Comparison of ENCODE assay signal across 9 mouse cellular contexts in genomic region chrX:70475215-70475765, GRCm38 (mm10). TPM values are rescaled to one million over a fixed set of nuclear protein-coding genes. Genes with fewer than 3 reads are reported as not detected.
DNase-seq lines count a peak whose midpoint lies in the region; ATAC-seq lines count a peak whose summit lies in the region.
"Had no signal": no experiment of that assay in that cellular context is flagged by ENCODE, and none has a peak within 500 bp of the region (broad histone marks: within the 10 kb centered on the region; RNA-seq: fewer than 3 reads in every experiment).

No protein-coding gene starts in this region.

- H3K4me1 ChIP-seq in heart, embryonic 13.5 days = peaks cover 8% of the 10 kb centered on the region
- H3K4me1 ChIP-seq in hindbrain, embryonic 11.5 days (replicated peaks; ENCODE audit: control insufficient read depth, insufficient read depth, low read length) = no peaks in the 10 kb centered on the region
- H3K4me1 ChIP-seq in midbrain, embryonic 10.5 days = peaks cover 8% of the 10 kb centered on the region; the same call in 1 of the 2 replicates

- no peaks in the 10 kb centered on the region; the same call in 1 of the 2 replicates for H3K27me3 ChIP-seq in heart, embryonic 13.5 days (replicated peaks)
- H3K27me3 ChIP-seq in hindbrain, embryonic 11.5 days (ENCODE audit: control insufficient read depth, insufficient read depth, low read length) = no peaks in the 10 kb centered on the region
- H3K27me3 ChIP-seq in midbrain, embryonic 10.5 days (ENCODE audit: low read depth, poor library complexity, severe bottlenecking) = 0 out of 2 replicates have a peak, but pooled peaks cover 5% of the 10 kb centered on the region

- H3K9ac ChIP-seq in heart, embryonic 13.5 days = no peak overlapping the region
- no peak overlapping the region for H3K9ac ChIP-seq in hindbrain, embryonic 11.5 days (ENCODE audit: low read depth, low read length)

- no peak for ATAC-seq in heart, embryonic 13.5 days (ENCODE audit: extremely low read depth, insufficient number of reproducible peaks, low FRiP score, low TSS enrichment)
- ATAC-seq in hindbrain, embryonic 11.5 days (ENCODE audit: low FRiP score) = no peak

- no peaks in the 10 kb centered on the region for H3K36me3 ChIP-seq in heart, embryonic 13.5 days
- no peaks in the 10 kb centered on the region for H3K36me3 ChIP-seq in hindbrain, embryonic 11.5 days (ENCODE audit: control insufficient read depth, insufficient read depth, low read length)
- no peaks in the 10 kb centered on the region for H3K36me3 ChIP-seq in midbrain, embryonic 10.5 days

- WGBS in heart, embryonic 13.5 days = 73% methylated on average over 3 of the region's 3 CpGs
- WGBS in hindbrain, embryonic 11.5 days = 87% methylated on average over 3 of the region's 3 CpGs
- WGBS in midbrain, embryonic 10.5 days = 81% methylated on average over 3 of the region's 3 CpGs

- no peak for DNase-seq in heart, adult 11 months
- peak; percentile 13 for DNase-seq in MEL-GATA-1-ER (ENCODE audit: extremely low read depth, low read depth)
- DNase-seq in hindbrain, embryonic 11.5 days (ENCODE audit: low spot score) = no peak
- DNase-seq in midbrain, embryonic 10.5 days (ENCODE audit: low spot score) = no peak
- no peak for DNase-seq in adrenal gland, postnatal 25 days
- DNase-seq in right cerebral cortex, postnatal 25 days = no peak
- no peak for DNase-seq in spleen, adult 18-20 months
- DNase-seq: gastrocnemius, postnatal 14 days had no signal

- H3K4me2 ChIP-seq in heart, embryonic 13.5 days = peak overlapping the region; percentile 71
- H3K4me2 ChIP-seq in hindbrain, embryonic 11.5 days (replicated peaks; ENCODE audit: low read depth, low read length) = peak overlapping the region; percentile 53; the same call in 1 of the 2 replicates

- peak overlapping the region; percentile 63; the same call in 1 of the 2 replicates for H3K4me3 ChIP-seq in heart, embryonic 13.5 days
- H3K4me3 ChIP-seq in hindbrain, embryonic 11.5 days (ENCODE audit: low read depth, low read length) = no peak overlapping the region; the same call in 1 of the 2 replicates
- H3K4me3 ChIP-seq in midbrain, embryonic 10.5 days = peak overlapping the region; percentile 64

- no peak overlapping the region for H3K27ac ChIP-seq in heart, embryonic 13.5 days (replicated peaks)
- H3K27ac ChIP-seq in hindbrain, embryonic 11.5 days (ENCODE audit: low read depth, low read length) = no peak overlapping the region
- no peak overlapping the region for H3K27ac ChIP-seq in midbrain, embryonic 10.5 days (replicated peaks)

- H3K9me3 ChIP-seq in heart, embryonic 13.5 days = no peaks in the 10 kb centered on the region
- H3K9me3 ChIP-seq in hindbrain, embryonic 11.5 days (ENCODE audit: control insufficient read depth, low read length) = no peaks in the 10 kb centered on the region
- no peaks in the 10 kb centered on the region for H3K9me3 ChIP-seq in midbrain, embryonic 10.5 days (replicated peaks)

RNA-seq across cellular contexts. Expression of gene Tmem185a, which starts 1.7 kb away (rescaled TPM):
- 34.5 and 35.7 TPM in 2 replicates for polyA plus RNA-seq in heart, embryonic 13.5 days (2015; fragmentation: Nextera tagmentation; extraction: Ambion mirVana)
- polyA plus RNA-seq in hindbrain, embryonic 11.5 days (2014; fragmentation: Nextera tagmentation; extraction: Ambion mirVana) = 48.5 and 57.0 TPM in 2 replicates
- 51.1 and 51.5 TPM in 2 replicates for polyA plus RNA-seq in midbrain, embryonic 10.5 days (2016; fragmentation: Nextera tagmentation; extraction: Ambion mirVana)
- total RNA-seq in adrenal gland, postnatal 25 days (2021) = 56.1 and 88.7 TPM in 2 replicates
